Mouse (Mus musculus) gastrocnemius, adult 8-10 months (tissue): ENCODE results near the gene Ube2z. TPM values are rescaled to one million over a fixed set of nuclear protein-coding genes. Genes with fewer than 3 reads are reported as not detected.

Experiments
- DNase-seq, 2 experiments: peaks; one replicate each; pipeline ENCODE4 v3.0.0; 2022; ENCODE audit warnings: low spot score in 2 of 2
- total RNA-seq, 4 experiments: library from RNA; stranded (reverse); gene quantifications; 2 replicates each; pipeline ENCODE4 v1.2.4; 2022

Gene Ube2z
- total RNA-seq, 4 experiments from 2014 or later = 15.0 to 17.9 (median 16.3) TPM

GRCm38 (mm10) chr11:96007516-96008235, 57.5 kb downstream of the Ube2z start:
- DNase-seq = no peak

GRCm38 (mm10) chr11:96006852-96007515, 58.2 kb downstream of the Ube2z start:
- no peak for DNase-seq

- DNase-seq = no peak
Observed at GRCm38 (mm10) chr11:96006367-96006851, 58.8 kb downstream of the Ube2z start.

GRCm38 (mm10) chr11:96005403-96006271, 59.6 kb downstream of the Ube2z start, which contains the start of gene Igf2bp1:
Igf2bp1 (minus strand) TSS chr11:96005940.
- DNase-seq = no peak

GRCm38 (mm10) chr11:96004793-96005402, 60.3 kb downstream of the Ube2z start:
- DNase-seq = no peak

- no peak for DNase-seq
Observed at GRCm38 (mm10) chr11:96003969-96004792, 61.0 kb downstream of the Ube2z start.

GRCm38 (mm10) chr11:96003100-96003900, 61.9 kb downstream of the Ube2z start:
- DNase-seq = no peak

Other genes with a start within 250 kb of the Ube2z start
- 100 to 1,000 TPM; 341 to 419 (median 369) TPM for gene Phospho1, start 240.9 kb downstream of the Ube2z start, total RNA-seq
- 1 to 10 TPM; 2.3 to 4.0 (median 2.8) TPM for gene Gngt2, start 228.2 kb downstream of the Ube2z start, total RNA-seq
- 1 to 10 TPM in 3 of 4 experiments, under 1 TPM in 1; 0.77 to 2.2 (median 1.5) TPM for gene Abi3, start 222.9 kb downstream of the Ube2z start, total RNA-seq
- gene B4galnt2, start 150.5 kb downstream of the Ube2z start, total RNA-seq = not detected
- gene Igf2bp1, start 59.4 kb downstream of the Ube2z start, total RNA-seq = not detected
- gene Gip, start 40.8 kb downstream of the Ube2z start, total RNA-seq = not detected
- 10 to 100 TPM; 30.5 to 36.9 (median 31.6) TPM for gene Snf8, start 30.5 kb downstream of the Ube2z start, total RNA-seq
- gene Atp5g1, start 10.3 kb upstream of the Ube2z start, total RNA-seq = 1,000 to 10,000 TPM; 1,235 to 1,416 (median 1,336) TPM
- not detected for gene Calcoco2, start 46.6 kb upstream of the Ube2z start, total RNA-seq
- not detected for gene Ttll6, start 68.4 kb upstream of the Ube2z start, total RNA-seq
- not detected for gene Hoxb13, start 128.9 kb upstream of the Ube2z start, total RNA-seq
- under 1 TPM in 3 of 4 experiments, not detected in 1; 0.12 to 0.24 (median 0.19) TPM for gene Hoxb9, start 206.1 kb upstream of the Ube2z start, total RNA-seq
- under 1 TPM in 2 of 4 experiments, not detected in 2; 0.11 to 0.19 TPM for gene Hoxb8, start 216.5 kb upstream of the Ube2z start, total RNA-seq
- gene Hoxb7, start 221.2 kb upstream of the Ube2z start, total RNA-seq = 1 to 10 TPM in 1 of 4 experiments, under 1 TPM in 2, not detected in 1; 0.52 to 1.0 (median 0.94) TPM
- gene Hoxb6, start 227.1 kb upstream of the Ube2z start, total RNA-seq = under 1 TPM in 3 of 4 experiments, not detected in 1; 0.29 to 0.77 (median 0.31) TPM
- gene Hoxb5, start 237.9 kb upstream of the Ube2z start, total RNA-seq = under 1 TPM; 0.29 to 0.49 (median 0.37) TPM